Mouse (Mus musculus): ENCODE measurements around the gene Slc43a1.
A peak's percentile ranks its signal among the peaks of the same experiment; 100 is the strongest.

The Slc43a1 gene

GRCm38 (mm10) chr2:84865616-84866571, 27.2 kb downstream of the Slc43a1 start:
- no peak for DNase-seq (ENCODE audit: low read depth, low spot score)

DNA sequence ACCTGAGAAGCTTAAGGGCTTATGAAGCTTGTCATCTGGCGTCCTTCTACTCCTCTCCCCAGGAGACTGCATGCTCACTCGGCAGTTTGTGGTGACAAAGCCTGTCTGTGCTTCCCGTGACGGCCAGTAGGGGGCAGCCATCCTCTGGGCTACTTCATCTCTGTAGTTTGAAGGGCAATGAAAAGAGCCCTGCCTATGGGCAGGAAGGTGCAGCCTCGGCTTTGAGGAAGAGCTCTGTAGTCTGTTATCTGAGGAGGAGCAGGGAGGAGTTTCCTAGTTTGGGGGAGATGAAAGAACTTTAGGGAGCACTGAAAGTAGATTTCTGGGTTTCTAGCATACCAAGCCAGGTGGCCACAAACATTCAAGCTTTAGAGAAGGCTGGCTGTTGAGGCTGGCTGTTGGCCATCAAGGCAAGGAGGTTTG, 29.9 kb downstream of the Slc43a1 start:
- DNase-seq (ENCODE audit: low read depth, low spot score): peak; percentile 68

DNA sequence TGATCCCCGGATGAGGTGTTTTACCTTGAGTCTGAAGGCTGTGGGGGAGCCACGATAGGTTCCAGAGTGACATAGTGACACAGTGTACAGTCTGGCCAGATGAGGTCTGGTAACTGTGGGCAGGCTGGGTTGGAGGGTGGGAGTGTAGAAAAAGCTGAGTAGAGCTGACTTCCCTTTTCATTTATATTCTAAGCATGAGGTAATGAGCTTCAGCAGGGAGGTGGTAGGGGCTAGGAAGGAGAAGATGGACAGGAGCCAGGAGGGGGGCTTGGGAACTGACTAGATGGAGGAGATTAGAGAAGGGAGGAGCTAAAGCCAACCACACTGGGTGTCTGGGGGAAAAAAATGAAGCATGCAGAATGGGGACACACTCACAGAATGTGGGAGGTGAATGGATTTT, 30.3 kb downstream of the Slc43a1 start:
- DNase-seq (ENCODE audit: low read depth, low spot score): no peak

- no peak for DNase-seq (ENCODE audit: low read depth, low spot score)
Measured at GRCm38 (mm10) chr2:84870623-84871160, 32.0 kb downstream of the Slc43a1 start.

DNA sequence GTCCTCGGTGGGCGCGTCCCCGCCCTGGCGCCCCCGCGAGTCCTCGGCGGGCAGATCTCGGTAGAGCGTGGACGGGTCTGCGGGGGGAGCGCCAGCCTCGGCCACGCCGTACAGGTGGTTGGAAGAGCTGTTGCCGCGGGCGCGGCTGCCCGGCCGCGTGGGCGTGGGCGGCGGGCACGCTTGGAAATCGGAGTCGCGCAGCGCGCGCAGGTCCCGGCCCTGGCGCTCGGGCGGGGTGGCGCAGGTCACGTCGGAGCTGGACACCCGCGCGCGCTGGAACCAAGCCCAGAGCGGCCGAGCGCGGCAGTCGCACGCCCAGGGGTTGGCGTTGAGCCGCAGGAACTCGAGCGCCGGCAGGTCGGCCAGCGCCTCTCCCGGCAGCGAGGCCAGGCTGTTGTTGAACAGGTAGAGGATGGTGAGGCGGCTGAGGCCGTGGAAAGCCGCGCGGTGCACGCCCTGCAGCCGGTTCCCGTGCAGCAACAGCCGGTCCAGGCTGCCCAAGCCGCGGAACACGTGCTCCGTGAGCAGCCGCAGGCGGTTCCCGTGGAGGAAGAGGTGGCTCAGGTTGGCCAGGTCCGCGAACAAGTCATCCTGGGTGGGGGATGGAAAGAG, 33.6 kb downstream of the Slc43a1 start:
- DNase-seq (ENCODE audit: low read depth, low spot score): no peak

DNA sequence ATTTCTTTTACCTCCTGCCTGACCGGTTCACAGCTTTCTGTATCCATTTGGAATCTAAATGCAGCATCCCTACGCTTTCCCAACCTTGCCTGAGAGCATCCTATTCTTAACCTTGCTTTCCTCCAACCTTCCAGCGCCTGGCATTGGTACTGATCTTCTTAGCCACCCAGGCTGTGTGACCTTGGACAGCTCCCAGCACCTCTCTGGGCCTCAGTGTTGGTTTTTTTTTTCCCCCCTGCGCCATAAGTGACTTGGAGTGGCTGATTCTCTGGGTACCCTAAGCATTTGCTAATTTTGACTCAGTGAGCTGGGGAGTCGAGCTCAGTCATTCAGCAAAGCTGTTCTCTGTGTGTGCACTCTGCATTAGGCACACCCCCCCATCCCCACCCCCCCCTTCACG, 37.2 kb downstream of the Slc43a1 start:
- DNase-seq (ENCODE audit: low read depth, low spot score): no peak

DNA sequence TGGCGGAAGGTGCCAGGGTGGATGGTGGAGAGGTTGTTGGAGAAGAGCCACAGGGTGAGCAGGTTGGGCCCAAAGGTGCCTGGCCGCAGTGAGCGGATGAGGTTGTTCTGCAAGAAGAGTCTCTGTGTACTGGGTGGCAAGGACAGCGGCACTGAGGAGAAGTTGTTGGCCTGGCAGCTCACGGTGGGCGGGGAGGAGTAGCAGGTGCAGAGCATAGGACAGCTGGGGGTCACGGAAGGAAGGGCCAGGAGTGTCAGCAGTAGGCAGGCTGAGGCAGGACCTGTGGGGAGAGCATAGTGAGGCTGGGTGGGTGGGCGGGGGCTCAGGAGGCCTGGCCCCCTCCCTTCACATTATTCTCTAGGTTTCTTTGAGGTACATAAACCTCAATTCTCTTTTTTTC, 41.9 kb downstream of the Slc43a1 start:
- DNase-seq (ENCODE audit: low read depth, low spot score): no peak

DNA sequence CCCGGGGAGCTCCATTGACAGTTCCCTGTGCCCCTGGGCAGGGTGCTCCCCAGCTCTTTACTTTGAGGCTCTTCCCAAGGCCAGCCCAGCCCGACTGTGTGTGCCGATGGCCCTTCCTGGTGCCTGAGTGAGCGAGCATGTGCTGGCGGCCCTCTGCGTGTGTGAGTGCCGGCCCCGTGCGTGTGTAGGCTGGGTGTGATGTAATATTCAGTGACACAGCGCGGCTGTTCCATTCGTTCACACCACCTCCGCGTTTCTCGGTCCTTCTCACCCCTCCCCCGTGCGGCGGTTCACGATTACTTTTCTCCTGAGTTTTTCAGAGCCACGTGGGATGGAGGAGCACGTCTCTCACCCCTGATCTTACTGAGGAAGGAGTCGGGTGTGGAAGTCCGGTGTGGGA, 44.0 kb downstream of the Slc43a1 start:
- no peak for DNase-seq (ENCODE audit: low read depth, low spot score)

GRCm38 (mm10) chr2:84883084-84883483, 44.4 kb downstream of the Slc43a1 start:
- peak; percentile 74 for DNase-seq (ENCODE audit: low read depth, low spot score)

GRCm38 (mm10) chr2:84883530-84883929, 44.9 kb downstream of the Slc43a1 start:
- no peak for DNase-seq (ENCODE audit: low read depth, low spot score)

GRCm38 (mm10) chr2:84883942-84884341, 45.3 kb downstream of the Slc43a1 start:
- DNase-seq (ENCODE audit: low read depth, low spot score): no peak

- no peak for DNase-seq (ENCODE audit: low read depth, low spot score)
Measured at GRCm38 (mm10) chr2:84884611-84885010, 46.0 kb downstream of the Slc43a1 start.

GRCm38 (mm10) chr2:84885084-84886055, 46.7 kb downstream of the Slc43a1 start:
- DNase-seq (ENCODE audit: low read depth, low spot score): no peak

GRCm38 (mm10) chr2:84886234-84886731, 47.6 kb downstream of the Slc43a1 start, which contains the start of gene Rtn4rl2:
Gene Rtn4rl2, minus strand, starts transcription at chr2:84886710.
- no peak for DNase-seq (ENCODE audit: low read depth, low spot score)

DNA sequence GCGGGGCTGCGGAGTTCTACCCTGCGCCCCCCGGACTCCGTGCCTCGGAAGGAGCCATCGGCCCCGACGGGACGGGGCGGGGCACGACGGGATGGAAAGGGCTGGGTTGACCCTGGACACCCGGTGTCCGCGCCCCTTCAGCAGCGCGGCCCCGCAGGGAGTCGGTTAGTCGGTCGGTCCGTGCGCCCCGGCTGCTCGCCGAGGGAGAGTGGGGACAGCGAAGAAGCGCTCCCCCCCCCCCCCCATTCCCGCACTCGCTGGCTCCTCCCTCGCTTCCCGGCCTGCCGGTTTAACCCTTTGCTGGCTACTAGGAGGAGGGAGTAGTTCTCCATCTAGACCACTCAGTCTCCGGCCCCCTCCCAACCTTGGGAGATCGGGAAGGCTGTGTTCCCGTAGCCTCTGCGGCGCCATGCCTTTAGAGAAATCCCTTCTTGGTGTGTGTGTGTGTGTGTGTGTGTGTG, 48.2 kb downstream of the Slc43a1 start:
- no peak for DNase-seq (ENCODE audit: low read depth, low spot score)

- DNase-seq (ENCODE audit: low read depth, low spot score): no peak
Measured at GRCm38 (mm10) chr2:84887411-84888271, 49.0 kb downstream of the Slc43a1 start.

DNA sequence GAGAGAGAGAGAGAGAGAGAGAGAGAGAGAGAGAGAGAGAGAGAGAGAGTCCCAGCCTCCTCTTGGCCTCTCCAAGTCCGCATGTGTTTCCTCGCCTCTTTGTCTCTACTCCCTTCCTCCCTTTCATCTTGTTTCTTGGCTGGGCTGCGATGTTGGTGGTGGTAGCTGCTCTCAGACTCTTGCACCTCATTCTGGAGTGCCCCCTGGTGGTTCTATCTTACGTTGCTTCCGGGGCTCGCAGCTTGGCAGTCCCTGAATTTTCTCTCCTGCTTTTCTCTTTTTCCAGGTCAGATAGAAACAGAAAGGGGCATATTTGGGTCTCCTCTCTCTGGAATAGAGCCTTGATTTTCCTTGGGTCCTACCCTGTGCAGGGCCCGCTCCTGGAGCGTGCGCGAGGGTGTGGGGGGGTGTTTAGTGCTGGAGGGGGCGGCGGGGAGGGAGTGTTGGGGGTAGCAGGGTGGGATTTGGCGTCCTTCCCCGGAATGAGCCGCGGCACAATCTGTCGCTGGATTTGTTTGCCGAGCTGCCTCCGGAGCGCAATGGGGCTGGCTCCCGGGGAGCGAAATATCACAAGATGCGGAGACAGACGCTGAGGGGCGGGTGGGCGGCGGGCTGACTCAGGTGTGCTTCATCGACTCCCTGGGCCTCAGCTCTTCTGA, 50.1 kb downstream of the Slc43a1 start:
- DNase-seq (ENCODE audit: low read depth, low spot score): no peak

GRCm38 (mm10) chr2:84889316-84890044, 50.8 kb downstream of the Slc43a1 start:
- DNase-seq (ENCODE audit: low read depth, low spot score): no peak

DNA sequence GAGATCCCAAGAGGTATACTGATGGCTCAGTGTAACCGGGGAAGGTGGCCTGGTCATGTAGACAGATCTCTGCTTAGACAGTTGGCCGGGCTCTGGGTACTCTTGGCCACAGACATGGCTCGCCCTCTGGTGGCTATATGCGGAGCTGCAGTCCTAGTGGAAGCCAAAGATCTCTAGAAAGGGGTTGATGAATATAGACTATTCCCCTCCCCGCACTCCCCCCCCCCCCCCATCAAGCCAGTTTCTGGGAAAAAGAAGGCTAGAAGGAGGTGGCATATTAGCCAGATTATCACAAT, 51.3 kb downstream of the Slc43a1 start:
- DNase-seq (ENCODE audit: low read depth, low spot score): no peak
